Mouse (Mus musculus) limb, embryonic 14.5 days (tissue): ENCODE data around the gene Prtg. TPM values are rescaled to one million over a fixed set of nuclear protein-coding genes. Genes with fewer than 3 reads are reported as not detected.
A peak's percentile ranks its signal among the peaks of the same experiment; 100 is the strongest.

Experiments used
- ATAC-seq: fragments of 200-750 bp; cut with Nextera tagmentation; 2 replicates; pipeline ENCODE4 v1.8.0; 2017; ENCODE audit warnings: low read depth, moderate number of reproducible peaks, moderate TSS enrichment; ENCODE audit not compliant: low FRiP score
- DNase-seq: peaks from one replicate; pipeline ENCODE4 v3.0.0-alpha.2; 2015; ENCODE audit warnings: low spot score
- H3K27ac ChIP-seq: fragments of 300-500 bp; sonication (generic); replicated peaks from 2 replicates; pipeline ENCODE4 v1.5.1; 2014; ENCODE audit warnings: low read depth, mild to moderate bottlenecking, low read length, moderate library complexity, mixed read lengths
- H3K27me3 ChIP-seq: fragments of 300-500 bp; sonication (generic); 2 replicates; pipeline ENCODE4 v1.6.1; 2014; ENCODE audit warnings: low read length, mixed read lengths; ENCODE audit not compliant: control insufficient read depth, insufficient read depth
- H3K36me3 ChIP-seq: fragments of 300-500 bp; sonication (generic); 2 replicates; pipeline ENCODE4 v1.6.1; 2014; ENCODE audit warnings: mild to moderate bottlenecking, low read length, moderate library complexity, mixed read lengths; ENCODE audit not compliant: control insufficient read depth, insufficient read depth
- H3K4me1 ChIP-seq: fragments of 300-500 bp; sonication (generic); 2 replicates; pipeline ENCODE4 v1.6.1; 2014; ENCODE audit warnings: antibody characterized with exemption, low read length, mixed read lengths; ENCODE audit not compliant: control insufficient read depth, insufficient read depth
- H3K4me2 ChIP-seq: fragments of 300-500 bp; sonication (generic); replicated peaks from 2 replicates; pipeline ENCODE4 v1.6.1; 2014; ENCODE audit warnings: low read depth, mild to moderate bottlenecking, low read length, moderate library complexity; ENCODE audit not compliant: severe bottlenecking
- H3K4me3 ChIP-seq: fragments of 300-500 bp; sonication (generic); replicated peaks from 2 replicates; pipeline ENCODE4 v1.5.1; 2014; ENCODE audit warnings: low read length
- H3K9ac ChIP-seq: fragments of 300-500 bp; sonication (generic); 2 replicates; pipeline ENCODE4 v1.6.1; 2014; ENCODE audit warnings: mild to moderate bottlenecking, low read depth, low read length, moderate library complexity; ENCODE audit not compliant: severe bottlenecking
- H3K9me3 ChIP-seq: fragments of 300-500 bp; sonication (generic); 2 replicates; pipeline ENCODE4 v1.6.1; 2016; ENCODE audit warnings: low read length; ENCODE audit not compliant: control insufficient read depth
- POLR2A ChIP-seq: fragments of 200-500 bp; IDR thresholded peaks from 2 replicates; pipeline ENCODE4 v1.8.0; 2012; ENCODE audit warnings: inconsistent platforms, mild to moderate bottlenecking, moderate library complexity, borderline replicate concordance; ENCODE audit not compliant: insufficient read depth, insufficient read length; ENCODE audit errors: extremely low read depth
- WGBS: fragments of 180-500 bp; shearing (Covaris S2); extraction: QIAGEN DNeasy Blood & Tissue Kit; methylation state at CpG from one replicate; pipeline ENCODE4 v1.1.7; 2014; 5-methylcytosine and 5-hydroxymethylcytosine counted together
- polyA plus RNA-seq, 2 experiments: library from polyadenylated mRNA; depleted of rRNA in 1 of 2; stranded (reverse) in 1 of 2; unstranded in 1 of 2; fragments of >200 nt; fragmentation: Nextera tagmentation in 1 of 2; extraction: Ambion mirVana in 1 of 2; gene quantifications; 2 replicates each; pipeline versions ENCODE4 v1.2.1 to v1.2.3; 2012 to 2014

Prtg gene
- polyA plus RNA-seq, 2 experiments, result 0.57 to 0.87 TPM

DNA sequence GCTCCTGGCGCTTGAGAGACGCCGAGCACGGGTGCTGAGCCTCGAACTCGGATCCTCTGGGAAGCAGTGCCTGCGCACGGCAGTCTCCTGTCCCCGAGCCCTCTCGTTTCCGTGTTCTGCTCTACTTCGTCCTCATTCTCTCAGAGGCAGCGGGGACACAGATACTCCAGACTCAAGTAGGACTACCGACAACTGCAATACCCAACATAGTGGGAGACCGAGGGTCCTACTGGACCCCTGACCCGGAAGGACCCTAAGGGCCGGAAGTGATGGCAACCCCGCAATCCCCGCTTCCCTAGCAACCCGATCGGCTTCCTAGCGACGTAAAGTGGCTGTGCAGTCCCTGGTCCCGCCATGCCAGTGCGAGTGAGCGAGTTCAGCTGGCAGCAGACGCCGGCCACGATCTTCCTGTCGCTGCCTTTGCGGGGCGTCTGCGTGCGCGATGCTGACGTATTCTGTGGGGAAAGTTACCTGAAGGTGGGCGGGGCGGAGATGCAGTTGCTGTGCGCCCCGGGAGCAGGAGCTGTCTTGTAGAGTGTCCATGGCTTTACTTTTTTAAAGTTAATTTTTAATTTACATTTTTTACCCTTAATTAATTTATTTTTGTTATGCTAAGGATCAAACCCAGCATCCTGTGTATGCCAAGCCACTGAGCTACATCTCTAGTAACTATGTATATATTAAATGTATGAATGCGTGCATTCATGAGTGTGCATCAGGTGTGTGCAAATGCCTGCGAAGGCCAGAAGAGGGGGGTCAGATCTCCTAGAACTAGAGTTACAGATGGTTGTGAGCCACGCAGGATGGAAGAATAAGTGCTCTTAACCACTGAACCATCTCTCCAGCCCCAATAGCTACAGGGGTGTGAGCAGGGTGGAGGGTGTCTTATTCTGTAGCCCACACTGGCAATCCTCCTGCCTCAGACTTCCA lies 152.1 kb downstream of the Prtg start, which contains the start of the genes Dyx1c1 and Gm44503:
TSS of gene Dyx1c1 (plus strand) at position 265 of the 930 bp plus-strand sequence.
TSS of gene Gm44503 (plus strand) at position 332 of the 930 bp plus-strand sequence.
- H3K27me3 ChIP-seq, result no peaks in the 10 kb centered on the region
- H3K9me3 ChIP-seq, result no peaks in the 10 kb centered on the region
- no peaks in the 10 kb centered on the region for H3K36me3 ChIP-seq
- TF ChIP-seq POLR2A, result peak; percentile 26; the same call in 1 of the 2 replicates
- DNase-seq (peak; percentile 84), ATAC-seq (peak; percentile 91)
- H3K27ac ChIP-seq, result peak within 1 kb of the TSS; percentile 30; the same call in 1 of the 2 replicates
- peak within 1 kb of the TSS; percentile 58 for H3K9ac ChIP-seq
- peak within 1 kb of the TSS; percentile 57 for H3K4me2 ChIP-seq
- peak within 1 kb of the TSS; percentile 62 for H3K4me3 ChIP-seq
- H3K4me1 ChIP-seq, result 0 out of 2 replicates have a peak, but pooled peaks cover 3% of the 10 kb centered on the region
- 1% methylated on average over 43 of the region's 43 CpGs for WGBS

DNA sequence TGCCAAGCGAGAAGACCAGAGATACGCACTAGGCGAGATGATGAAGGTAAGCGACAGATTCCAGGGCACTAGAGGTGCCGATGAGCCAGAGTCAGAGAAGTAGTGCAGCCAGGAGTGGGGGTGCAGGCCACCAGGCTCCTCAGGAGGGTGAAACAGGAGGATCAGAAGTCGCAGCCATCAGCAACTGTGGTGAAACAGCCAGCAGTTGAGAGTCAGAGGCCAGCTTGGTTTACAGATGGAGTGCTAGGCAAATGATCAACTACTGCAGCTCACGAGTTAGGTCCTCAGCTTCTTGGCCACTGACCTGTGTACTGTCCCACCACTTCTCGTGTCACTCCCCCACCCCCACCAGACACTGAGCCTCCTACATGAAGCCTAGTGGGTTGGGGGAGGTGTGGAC lies 154.7 kb downstream of the Prtg start:
- H3K4me1 ChIP-seq, result 0 out of 2 replicates have a peak, but pooled peaks cover 3% of the 10 kb centered on the region
- no peak overlapping the region for H3K9ac ChIP-seq
- WGBS, result 68% methylated on average over 8 of the region's 8 CpGs
- no peak overlapping the region for H3K4me2 ChIP-seq
- H3K27ac ChIP-seq, result no peak overlapping the region
- H3K36me3 ChIP-seq, result no peaks in the 10 kb centered on the region
- H3K9me3 ChIP-seq, result no peaks in the 10 kb centered on the region
- H3K4me3 ChIP-seq, result no peak overlapping the region
- TF ChIP-seq POLR2A, result no peak
- ATAC-seq (no peak), DNase-seq (no peak)
- H3K27me3 ChIP-seq, result no peaks in the 10 kb centered on the region

DNA sequence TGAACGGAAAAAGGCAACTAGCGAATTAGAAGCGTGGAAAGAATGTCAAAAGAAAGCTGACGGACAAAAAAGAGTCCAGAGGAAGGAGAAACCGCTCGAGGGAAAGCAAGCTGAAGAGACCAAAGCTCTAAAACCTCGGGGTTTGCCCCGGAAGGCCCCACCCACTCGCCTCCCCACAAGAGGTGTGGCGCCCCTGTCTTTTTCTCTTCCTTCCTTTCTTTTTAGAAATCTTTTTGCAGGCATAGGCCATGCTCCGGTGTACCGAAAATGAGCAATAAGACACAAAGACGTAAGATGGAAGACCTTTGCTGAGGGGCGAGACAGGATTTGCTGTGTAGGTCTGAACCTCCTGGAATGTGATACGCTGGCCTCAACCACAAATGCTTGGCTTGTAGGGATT lies 155.3 kb downstream of the Prtg start:
- Histone ChIP-seq H3K36me3 (no peaks in the 10 kb centered on the region), H3K4me2 (no peak overlapping the region), H3K4me3 (no peak overlapping the region), H3K4me1 (0 out of 2 replicates have a peak, but pooled peaks cover 3% of the 10 kb centered on the region), H3K27me3 (no peaks in the 10 kb centered on the region), H3K9ac (no peak overlapping the region), H3K9me3 (no peaks in the 10 kb centered on the region), H3K27ac (no peak overlapping the region)
- DNase-seq, result no peak
- TF ChIP-seq POLR2A, result no peak
- 77% methylated on average over 15 of the region's 15 CpGs for WGBS
- ATAC-seq, result no peak

Other genes starting within 250 kb of the Prtg start
- gene Nedd4, start 144.5 kb upstream of the Prtg start, polyA plus RNA-seq (2012; rRNA removed), result 783 and 859 TPM in 2 replicates
- 684 and 772 TPM in 2 replicates for gene Nedd4, start 144.5 kb upstream of the Prtg start, polyA plus RNA-seq (2014; fragmentation: Nextera tagmentation; extraction: Ambion mirVana)
- 11.0 and 11.2 TPM in 2 replicates for gene Pygo1, start 118.8 kb downstream of the Prtg start, polyA plus RNA-seq (2012; rRNA removed)
- gene Pygo1, start 118.8 kb downstream of the Prtg start, polyA plus RNA-seq (2014; fragmentation: Nextera tagmentation; extraction: Ambion mirVana), result 8.4 and 10.4 TPM in 2 replicates
- gene Dyx1c1, start 151.9 kb downstream of the Prtg start, polyA plus RNA-seq (2012; rRNA removed), result 1.3 and 1.6 TPM in 2 replicates
- gene Dyx1c1, start 151.9 kb downstream of the Prtg start, polyA plus RNA-seq (2014; fragmentation: Nextera tagmentation; extraction: Ambion mirVana), result 1.5 and 2.0 TPM in 2 replicates
- gene Gm44503, start 152.0 kb downstream of the Prtg start, polyA plus RNA-seq (2012; rRNA removed), result not detected in 2 replicates
- gene Gm44503, start 152.0 kb downstream of the Prtg start, polyA plus RNA-seq (2014; fragmentation: Nextera tagmentation; extraction: Ambion mirVana), result not detected in 2 replicates
- gene Ccpg1os, start 178.5 kb downstream of the Prtg start, polyA plus RNA-seq (2012; rRNA removed), result 8.1 and 9.9 TPM in 2 replicates
- 8.8 and 10.7 TPM in 2 replicates for gene Ccpg1os, start 178.5 kb downstream of the Prtg start, polyA plus RNA-seq (2014; fragmentation: Nextera tagmentation; extraction: Ambion mirVana)
- gene Ccpg1, start 178.6 kb downstream of the Prtg start, polyA plus RNA-seq (2012; rRNA removed), result 12.3 and 14.6 TPM in 2 replicates
- gene Ccpg1, start 178.6 kb downstream of the Prtg start, polyA plus RNA-seq (2014; fragmentation: Nextera tagmentation; extraction: Ambion mirVana), result 28.1 and 28.3 TPM in 2 replicates
- 20.8 and 23.1 TPM in 2 replicates for gene Pigb, start 233.5 kb downstream of the Prtg start, polyA plus RNA-seq (2012; rRNA removed)
- gene Pigb, start 233.5 kb downstream of the Prtg start, polyA plus RNA-seq (2014; fragmentation: Nextera tagmentation; extraction: Ambion mirVana), result 15.2 and 17.2 TPM in 2 replicates
- 4.5 and 5.7 TPM in 2 replicates for gene Rab27a, start 238.0 kb downstream of the Prtg start, polyA plus RNA-seq (2012; rRNA removed)
- 2.8 and 3.3 TPM in 2 replicates for gene Rab27a, start 238.0 kb downstream of the Prtg start, polyA plus RNA-seq (2014; fragmentation: Nextera tagmentation; extraction: Ambion mirVana)